Mouse (Mus musculus) left cerebral cortex, postnatal 25 days (tissue): ENCODE data around the gene Mark1. TPM values are rescaled to one million over a fixed set of nuclear protein-coding genes. Genes with fewer than 3 reads are reported as not detected.

ENCODE experiments used
- DNase-seq, 2 experiments: peaks; one replicate each; pipeline ENCODE4 v3.0.0; 2022; ENCODE audit warnings: low spot score in 2 of 2, mixed read lengths in 1 of 2
- intact Hi-C: fragments of 180-260 bp; cut with DNase I; formaldehyde crosslinking; loops from one replicate; pipeline ENCODE4 v1.15.1; 2025
- total RNA-seq, 2 experiments: library from RNA; stranded (reverse); gene quantifications; 2 replicates each; pipeline ENCODE4 v1.2.3; 2021

The Mark1 gene
- total RNA-seq: 100 to 1,000 TPM in 1 of 2 experiments, 10 to 100 TPM in 1; 97.5 to 107 TPM

DNA sequence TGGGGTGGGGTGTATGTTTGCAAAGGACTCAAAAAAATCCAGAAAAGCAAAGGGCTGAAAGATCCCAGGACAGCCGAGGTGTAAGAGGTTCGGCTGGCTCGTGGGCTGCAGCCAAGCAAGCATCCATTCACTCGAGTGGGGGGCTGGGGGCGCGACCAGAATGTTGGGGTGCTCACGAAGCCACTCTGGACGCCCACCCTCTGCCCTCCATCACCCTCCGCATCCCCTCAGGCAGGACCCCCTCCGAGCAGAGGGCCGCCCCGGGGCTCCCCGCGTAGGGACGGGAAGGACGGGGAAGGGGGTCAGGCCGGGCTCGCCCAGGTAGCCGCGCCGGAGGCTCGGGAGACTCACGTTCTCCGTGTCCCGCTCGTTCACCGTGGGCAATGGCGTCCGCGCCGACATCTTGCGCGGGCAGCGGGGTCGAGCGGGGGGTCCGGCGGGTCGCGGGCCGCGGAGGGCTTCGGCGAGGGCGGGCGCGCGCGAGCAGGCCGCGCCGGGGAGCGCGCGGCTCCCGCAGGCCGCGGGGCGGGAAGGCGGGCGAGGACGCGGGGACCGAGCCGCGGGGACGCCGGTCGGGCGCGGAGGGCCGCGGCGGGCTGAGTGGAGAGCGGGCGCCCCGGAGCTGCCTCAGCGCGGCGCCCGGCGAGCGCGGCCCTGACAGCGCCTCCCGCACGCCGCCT is at the start of gene Mark1:
Gene Mark1, minus strand, starts transcription at position 500 of the 680 bp plus-strand sequence.
- peak in 1 of 2 experiments; percentile 17 for DNase-seq
- intact Hi-C loops: loop anchor here (2.0 to 5.0 kb wide), 2 partner anchors 92 to 188 kb away; no protein-coding TSS in a partner anchor

DNA sequence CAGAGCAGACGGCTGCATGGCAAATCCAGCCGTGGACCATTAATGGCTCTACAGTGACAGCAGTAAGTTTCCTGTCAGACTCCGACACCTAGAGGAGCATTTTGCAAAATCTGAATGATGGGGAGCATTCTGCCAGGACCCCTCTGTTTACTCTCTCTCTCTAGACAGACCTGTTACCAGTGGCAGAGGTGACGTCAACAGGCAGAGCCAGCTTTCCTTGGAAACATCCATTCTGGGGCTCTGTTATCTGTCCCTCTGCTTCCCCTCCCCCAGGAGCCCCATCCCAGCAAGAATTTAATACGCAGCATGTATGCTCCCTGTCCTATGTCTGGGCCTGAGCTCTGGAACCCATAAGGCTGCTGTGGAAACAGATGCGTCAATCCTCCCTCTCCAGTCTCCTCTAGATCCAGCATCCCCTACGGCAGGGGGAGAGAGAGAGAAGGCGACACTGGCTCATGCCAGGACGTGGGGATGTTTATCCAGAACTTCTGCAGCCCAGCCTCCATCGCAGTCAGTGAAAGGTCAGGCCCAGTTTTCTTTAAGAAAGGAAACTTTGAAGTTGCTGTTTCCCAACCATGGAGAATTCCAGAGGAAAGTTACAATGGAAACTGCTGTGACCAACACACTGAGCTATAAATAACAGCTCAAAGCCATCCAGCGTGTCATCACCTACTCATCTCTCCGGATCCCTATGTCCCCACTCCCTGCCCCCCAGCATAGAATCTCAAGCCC is 48.3 kb upstream of the Mark1 start:
- intact Hi-C loops: no loop called here
- DNase-seq: no peak

DNA sequence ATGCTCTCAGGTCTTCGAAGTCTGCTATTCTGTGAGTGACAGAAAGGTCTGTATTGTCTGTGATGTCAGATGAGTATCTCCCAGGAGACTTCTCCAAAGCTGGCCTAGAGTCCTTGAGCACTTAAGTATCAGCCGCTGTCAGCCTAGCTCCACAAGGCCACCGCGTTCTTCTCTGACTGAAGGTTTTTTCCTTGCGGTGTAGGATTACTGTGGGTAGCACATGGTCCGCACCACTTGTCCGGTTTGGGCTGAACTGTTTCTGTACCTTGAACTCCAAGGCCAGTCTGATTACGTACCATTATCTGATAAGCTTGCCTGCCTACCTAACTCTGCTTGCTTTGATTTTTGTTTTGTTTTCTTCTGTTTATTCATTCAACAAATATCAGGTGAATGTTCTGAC is 47.1 kb upstream of the Mark1 start:
- DNase-seq: no peak
- intact Hi-C loops: no loop called here

DNA sequence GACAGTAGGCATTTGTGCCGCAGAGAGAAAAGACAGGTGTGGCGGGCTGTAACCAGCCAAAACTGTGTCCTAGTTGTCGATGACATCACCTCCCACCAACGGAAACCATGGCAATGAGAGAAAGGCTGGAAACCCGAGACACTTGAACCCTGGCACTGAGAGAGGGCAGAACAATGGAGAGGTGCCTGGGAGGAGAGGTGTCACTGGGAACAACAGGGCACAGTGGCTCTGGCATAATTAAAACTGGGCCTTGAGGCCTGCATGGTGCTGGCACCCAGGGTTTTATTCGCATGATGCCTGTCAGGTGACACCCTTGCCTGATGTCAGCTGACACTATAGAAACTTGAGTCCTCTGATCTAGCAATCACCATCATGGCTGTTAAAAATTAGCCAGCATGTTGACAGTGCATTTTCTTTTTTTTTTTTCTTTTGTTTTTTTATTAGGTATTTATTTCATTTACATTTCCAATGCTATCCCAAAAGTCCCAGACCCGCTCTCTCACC is 38.9 kb upstream of the Mark1 start:
- DNase-seq: no peak
- intact Hi-C loops: no loop called here

DNA sequence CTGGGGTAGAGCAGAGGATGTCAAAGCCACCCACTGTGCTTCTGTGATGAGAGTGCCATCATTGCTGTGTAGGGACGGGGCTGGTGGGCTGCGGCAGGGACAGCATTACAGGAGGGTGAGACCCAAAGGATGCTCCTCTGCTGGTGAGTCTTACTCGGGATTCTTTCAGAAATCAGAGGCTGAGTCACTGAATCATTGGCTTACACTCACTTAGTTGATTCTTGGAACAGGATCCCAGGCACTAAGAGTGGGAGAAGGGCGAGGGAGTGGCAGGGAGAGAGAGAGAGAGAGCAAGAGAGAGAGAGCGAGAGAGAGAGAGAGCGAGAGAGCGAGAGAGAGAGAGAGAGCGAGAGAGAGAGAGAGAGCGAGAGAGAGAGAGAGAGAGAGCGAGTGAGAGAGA is 31.2 kb upstream of the Mark1 start:
- intact Hi-C loops: no loop called here
- DNase-seq: no peak

DNA sequence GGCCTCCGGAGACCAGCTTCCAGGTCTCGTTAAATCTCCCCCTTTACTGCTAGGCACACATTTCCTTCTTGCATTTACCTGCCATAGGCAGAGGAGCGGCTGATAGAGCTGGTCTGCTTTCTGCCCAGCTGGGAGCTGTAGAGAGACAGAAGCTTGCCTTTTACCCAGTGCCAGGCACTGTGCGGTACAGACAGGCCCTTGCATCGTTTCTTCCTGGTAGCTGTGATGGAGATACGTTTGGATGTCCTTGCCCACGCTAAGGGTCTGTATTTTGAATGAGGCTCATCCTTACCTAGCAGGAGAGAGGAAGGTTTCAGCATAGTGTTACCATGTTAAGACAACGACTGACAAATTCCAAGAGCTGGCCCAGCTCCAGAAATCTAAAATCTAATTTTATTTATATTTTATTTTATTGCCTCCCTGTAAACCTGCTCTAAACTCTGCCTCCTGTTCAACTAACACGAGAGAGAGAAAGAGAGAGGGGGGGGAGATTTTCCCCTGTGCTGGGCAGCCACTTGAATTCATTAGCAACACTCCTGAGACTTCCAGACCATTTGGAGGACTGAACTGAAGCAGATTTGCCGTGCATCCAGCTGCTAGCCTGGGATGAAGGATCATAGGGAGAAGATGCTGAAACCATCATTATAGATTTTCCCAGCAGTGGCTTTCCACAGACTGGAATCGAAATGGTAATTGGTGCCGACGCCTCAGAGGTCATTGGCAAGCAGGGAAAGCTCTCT is 21.2 kb upstream of the Mark1 start:
- no peak for DNase-seq
- intact Hi-C loops: no loop called here

DNA sequence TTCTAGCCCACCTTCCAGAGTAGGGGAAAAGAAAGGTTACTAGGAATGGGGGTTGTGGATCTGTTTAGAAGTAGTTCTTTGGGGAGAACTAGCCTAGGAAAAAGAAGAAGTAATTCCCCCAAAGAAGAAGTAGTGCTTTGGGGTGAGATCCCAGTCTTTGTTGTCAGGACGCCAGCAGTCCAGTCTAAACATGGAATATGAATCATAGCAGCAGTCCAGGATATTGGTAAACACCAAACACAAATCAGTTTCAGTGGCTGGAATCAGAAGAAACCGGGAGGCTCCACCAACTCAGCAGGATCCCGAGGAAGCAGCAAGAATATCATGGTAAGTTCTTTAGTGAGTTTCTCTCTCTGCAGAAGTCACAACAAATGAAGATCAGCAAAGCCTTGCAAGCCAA is 13.2 kb upstream of the Mark1 start:
- DNase-seq: no peak
- intact Hi-C loops: no loop called here

DNA sequence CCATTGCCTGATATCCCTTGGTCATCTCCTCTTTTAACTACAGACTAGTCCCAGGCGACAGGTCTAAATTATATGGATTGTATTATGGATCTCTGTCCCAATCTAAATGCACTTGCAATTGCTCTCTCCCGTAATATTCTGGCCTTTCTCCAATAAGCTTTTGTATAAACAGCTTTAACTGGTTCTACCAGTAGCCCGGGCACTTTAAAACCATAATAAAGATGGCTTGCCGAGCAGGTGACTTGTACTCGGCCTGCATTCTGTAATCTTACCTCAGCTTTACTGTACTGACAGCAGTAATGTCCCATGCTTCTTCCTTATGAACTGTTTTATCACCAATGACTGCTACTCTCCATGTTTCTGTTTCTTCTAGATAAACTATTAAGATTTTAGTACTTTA is 7.7 kb upstream of the Mark1 start:
- DNase-seq: no peak
- intact Hi-C loops: no loop called here

DNA sequence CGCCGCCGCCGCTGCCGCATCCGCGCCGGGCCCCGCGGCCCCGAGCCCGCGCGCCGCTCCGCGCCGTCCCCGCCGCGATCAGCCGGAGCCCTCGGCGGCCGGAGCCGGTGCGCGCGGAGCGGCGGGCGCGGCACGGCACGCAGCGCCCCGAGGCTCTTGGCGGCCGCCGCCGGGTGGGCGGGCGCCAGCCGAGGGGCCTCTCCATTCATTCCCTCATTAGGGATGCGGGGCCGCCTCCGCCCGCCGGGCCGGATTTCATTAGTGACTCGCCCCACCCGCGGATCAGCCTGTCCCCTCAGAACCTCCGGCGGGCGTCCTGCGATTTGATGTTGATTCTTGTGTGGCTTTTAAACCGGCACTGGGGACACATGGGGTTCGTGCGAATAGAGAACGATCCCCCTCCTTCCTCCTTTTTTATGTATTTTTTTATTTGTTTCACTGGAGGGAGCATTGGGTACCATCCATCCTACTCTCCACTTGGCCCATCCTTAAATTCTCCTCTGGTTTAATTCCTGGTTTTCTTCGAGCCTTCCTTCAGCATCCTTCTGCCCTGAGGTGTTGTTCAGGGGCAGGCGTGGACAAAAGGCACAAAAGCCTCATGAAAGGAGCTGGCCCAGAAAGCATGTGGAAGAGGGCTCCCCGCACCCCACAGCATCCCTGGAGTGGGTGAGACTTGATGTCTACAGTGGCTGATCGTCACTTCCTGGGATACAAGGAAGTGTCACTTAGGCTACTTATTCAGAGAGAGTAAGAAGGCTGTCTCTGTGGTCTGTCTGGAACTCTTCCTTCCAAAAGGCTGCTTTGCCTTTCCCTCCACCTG is 620 bp upstream of the Mark1 start:
- intact Hi-C loops: loop anchor here (2.0 to 5.0 kb wide), 2 partner anchors 93 to 187 kb away; no protein-coding TSS in a partner anchor
- DNase-seq: peak; percentile 69 to 76

DNA sequence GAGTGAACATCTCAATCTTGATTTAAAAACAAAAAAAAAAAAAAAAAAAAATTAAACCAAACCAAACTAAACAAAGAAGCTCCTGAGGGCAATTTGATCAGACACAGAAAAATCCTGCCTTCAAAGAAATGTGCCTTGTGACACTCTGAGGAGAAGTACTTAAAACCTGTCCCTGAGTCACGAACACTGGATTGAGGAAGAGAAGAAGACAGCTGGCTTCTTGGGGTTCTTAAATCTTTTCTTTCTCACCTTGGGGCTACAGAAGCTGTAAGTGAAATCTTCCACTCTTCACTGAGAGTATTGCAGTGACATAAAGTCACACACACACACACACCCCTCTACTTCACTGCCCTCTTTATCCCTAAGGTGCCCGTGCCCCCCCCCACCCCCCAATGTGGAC is 739 bp downstream of the Mark1 start:
- intact Hi-C loops: loop anchor here (1.0 to 5.0 kb wide), 3 partner anchors 33 to 188 kb away; no protein-coding TSS in a partner anchor
- DNase-seq: peak in 1 of 2 experiments; percentile 21

DNA sequence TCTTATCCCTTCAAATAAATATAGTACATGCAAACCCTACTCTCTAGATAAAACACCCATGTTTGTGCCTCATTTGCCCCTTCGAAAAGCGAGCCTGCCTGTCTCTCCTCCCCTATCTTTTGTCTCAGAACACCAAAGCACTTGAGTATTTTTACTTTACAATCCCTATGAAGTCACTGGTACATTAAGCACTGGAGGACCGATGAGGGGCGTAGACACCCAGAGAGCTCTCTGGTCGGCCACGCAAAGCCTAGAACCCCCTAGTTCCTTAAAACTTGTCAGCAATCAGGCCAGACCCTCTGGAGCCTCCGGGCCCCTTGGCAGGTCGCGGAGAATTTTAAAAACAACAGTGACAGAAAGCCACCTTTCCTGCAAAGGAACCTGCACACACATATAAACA is 1.2 kb downstream of the Mark1 start:
- intact Hi-C loops: loop anchor here (1.0 to 5.0 kb wide), 3 partner anchors 33 to 189 kb away; no protein-coding TSS in a partner anchor
- DNase-seq: peak; percentile 20 to 24

DNA sequence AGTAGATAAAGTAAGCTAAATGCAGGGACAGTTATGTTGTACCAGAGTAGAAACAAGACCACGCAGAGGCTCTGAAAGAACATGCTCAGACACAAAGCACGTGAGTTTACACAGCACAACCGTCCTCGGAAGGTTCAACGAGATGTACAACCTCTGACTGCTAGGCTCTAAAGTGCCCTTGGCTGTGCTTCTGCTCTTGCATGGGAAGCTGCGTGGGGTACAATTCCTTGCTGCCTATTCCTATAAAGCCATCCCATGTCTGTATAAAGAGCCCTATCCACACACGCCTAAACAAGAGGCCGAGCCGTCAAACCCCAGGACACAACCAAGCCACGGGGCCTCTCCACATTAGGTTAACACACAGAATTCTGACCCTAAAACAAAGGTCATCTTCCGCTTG is 1.9 kb downstream of the Mark1 start:
- peak in 1 of 2 experiments; percentile 21 for DNase-seq
- intact Hi-C loops: loop anchor here (5.0 kb wide), 1 partner anchor 90 kb away; no protein-coding TSS in a partner anchor

DNA sequence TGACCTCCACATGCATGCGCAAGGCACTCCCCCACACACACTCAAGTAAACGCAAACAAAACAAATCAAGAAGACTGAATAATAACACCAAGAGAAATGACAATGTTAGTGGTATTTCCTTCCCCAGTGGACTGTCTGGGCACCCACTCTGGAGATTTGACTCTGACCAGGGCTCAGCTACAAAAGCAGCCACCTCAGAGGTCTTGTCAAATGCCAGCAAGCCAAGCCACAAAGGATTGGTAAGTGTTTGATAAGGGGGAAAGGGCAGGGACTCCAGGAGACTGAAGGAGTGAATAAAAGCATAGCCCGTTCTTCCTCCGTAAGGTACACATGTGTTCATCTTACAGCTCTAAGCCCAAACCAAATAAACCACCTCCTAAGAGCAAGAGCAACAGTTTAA is 4.0 kb downstream of the Mark1 start:
- intact Hi-C loops: loop anchor here (5.0 kb wide), 1 partner anchor 88 kb away; no protein-coding TSS in a partner anchor
- no peak for DNase-seq

DNA sequence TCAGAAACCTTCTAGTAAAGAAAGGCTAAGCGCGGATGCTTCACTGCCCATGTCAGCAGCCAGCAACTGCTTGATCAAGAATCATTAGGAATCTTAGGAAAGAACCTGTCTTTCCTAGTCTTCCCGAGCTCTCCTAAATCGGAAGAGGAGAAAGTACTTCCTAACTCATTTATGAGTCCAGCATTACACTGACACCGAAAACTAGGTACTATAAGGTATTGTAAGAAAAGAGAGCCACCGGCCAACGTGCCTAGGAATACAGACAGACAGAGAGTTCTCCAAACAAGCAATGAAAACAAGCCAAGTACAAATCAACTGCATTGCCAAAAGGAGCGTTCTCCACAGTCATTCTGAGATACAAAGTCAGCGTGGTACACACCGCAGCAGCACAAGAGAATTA is 8.2 kb downstream of the Mark1 start:
- no peak for DNase-seq
- intact Hi-C loops: no loop called here

DNA sequence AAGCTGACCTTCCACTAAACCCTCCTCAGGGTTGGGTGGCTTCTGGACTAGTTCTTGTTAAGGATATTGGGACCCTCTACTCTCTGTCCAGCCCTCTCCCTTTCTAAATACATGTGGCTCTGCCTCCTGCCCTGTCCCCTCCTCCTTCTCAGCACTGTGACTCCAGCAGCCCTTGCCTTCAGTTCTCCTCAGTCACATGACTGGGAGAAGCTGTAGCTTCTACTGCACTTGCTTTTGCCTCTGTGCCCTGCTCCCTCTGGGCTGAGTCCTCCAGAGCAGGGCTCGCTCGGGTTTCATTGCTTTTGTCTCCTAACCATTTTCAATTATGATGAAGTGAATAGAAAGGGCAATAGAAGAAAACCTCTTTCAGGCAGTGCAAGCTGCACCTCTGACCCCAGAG is 12.6 kb downstream of the Mark1 start:
- intact Hi-C loops: no loop called here
- DNase-seq: no peak

DNA sequence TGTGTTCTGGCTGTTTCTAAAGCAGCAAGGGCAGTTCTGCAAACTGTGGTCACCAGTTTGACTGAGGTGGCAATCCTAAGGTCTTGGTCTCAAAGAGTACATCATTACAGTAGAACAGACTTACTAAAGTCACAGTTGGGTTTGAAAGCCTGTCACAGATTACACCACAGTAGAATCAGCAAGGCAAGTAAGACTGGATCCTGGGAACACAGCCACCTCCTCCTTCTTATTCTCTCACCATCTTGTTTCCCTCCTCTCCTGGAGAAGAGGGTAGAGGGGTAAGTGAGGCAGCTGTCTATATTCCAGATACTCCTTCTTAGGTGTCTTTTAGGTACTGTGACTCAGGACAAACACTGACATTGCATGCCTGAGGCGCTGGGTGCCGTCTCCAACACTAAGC is 14.6 kb downstream of the Mark1 start:
- DNase-seq: peak in 1 of 2 experiments; percentile 63
- intact Hi-C loops: no loop called here

DNA sequence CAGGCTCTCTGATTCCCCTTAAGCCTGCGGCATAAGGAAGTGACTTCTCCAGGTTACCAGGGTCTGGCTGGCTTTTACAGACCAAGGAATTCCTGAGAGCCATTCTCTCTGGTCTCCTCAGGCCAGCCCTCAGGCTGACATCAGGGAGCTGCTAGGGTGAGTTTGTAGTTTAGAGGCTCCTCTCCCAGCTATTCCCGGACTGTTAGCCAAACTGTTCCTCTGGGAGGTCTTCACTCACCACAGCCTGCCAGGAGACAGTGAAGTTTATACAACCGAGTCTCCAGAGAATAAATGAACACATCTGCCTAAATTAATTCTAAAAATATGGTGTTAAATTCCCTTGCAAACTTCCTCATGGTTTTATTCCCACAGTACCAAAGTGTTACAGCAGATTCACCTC is 15.6 kb downstream of the Mark1 start:
- no peak for DNase-seq
- intact Hi-C loops: no loop called here

DNA sequence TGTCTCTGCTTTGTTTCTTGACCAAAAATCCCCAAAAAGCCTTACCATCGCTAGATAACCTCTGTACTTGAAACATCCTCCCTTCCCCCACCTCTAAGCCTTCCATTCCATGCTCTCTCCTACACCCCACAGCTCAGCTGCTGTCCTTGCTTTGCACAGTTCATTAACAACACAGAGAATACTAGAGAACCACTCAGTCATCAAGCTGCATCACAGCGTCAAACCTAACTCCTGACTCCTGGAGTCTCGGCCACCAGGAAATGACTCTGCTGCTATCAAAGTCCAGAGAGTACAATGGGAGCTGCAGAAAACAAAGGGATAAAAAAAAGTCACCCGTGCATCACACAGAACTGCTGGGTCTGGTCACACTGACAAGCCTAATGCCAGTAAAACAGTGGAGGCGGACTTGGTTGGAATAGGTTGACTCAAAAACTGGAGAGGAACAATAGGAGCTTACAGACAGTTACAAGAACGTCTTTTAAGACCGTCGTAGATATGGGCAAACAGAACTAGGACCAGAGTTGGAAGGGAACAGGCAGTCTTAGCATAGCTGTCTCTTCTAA is 27.1 kb downstream of the Mark1 start:
- intact Hi-C loops: no loop called here
- DNase-seq: no peak

DNA sequence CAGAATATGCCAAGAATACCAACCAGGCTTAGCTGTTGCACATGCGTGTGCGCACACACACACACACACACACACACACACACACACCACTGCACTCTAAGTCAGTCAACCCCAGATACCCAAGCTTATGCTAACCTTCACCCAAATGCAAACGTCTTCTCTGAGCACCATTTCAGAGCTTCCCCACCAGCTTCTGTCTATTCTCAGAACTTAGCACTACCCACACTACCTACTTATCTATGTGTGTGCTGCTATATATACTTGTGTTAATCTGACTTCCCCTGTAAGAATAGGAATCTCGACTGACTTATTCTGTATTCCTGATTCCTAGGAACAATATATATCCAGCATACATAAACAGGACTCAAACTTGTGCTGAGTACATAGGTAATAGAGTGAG is 30.0 kb downstream of the Mark1 start:
- intact Hi-C loops: no loop called here
- peak in 1 of 2 experiments; percentile 82 for DNase-seq
